In genomic region chr2:69635064-69635701, GRCm38 (mm10) we compare ENCODE assay signal across 8 mouse cellular contexts. TPM values are rescaled to one million over a fixed set of nuclear protein-coding genes. Genes with fewer than 3 reads are reported as not detected.
DNase-seq lines count a peak whose midpoint lies in the region; ATAC-seq and TF ChIP-seq lines count a peak whose summit lies in the region.

No protein-coding gene starts in this region.

- H3K4me2 ChIP-seq in forebrain, embryonic 13.5 days: peak overlapping the region; percentile 49
- H3K4me2 ChIP-seq in hindbrain, postnatal 0 days (ENCODE audit: low read depth, low read length): peak overlapping the region; percentile 53
- H3K4me2 ChIP-seq in limb, embryonic 13.5 days (replicated peaks): peak overlapping the region; percentile 52
- peak overlapping the region; percentile 42 for H3K4me2 ChIP-seq in midbrain, embryonic 13.5 days (replicated peaks)
- H3K4me2 ChIP-seq in stomach, embryonic 16.5 days (ENCODE audit: low read depth, low read length): peak overlapping the region; percentile 38

- H3K9me3 ChIP-seq in forebrain, embryonic 13.5 days (replicated peaks): no peaks in the 10 kb centered on the region
- H3K9me3 ChIP-seq in hindbrain, postnatal 0 days (ENCODE audit: low read length): no peaks in the 10 kb centered on the region
- no peaks in the 10 kb centered on the region for H3K9me3 ChIP-seq in limb, embryonic 13.5 days
- no peaks in the 10 kb centered on the region for H3K9me3 ChIP-seq in midbrain, embryonic 13.5 days
- H3K9me3 ChIP-seq in stomach, embryonic 16.5 days (replicated peaks; ENCODE audit: control insufficient read depth, low read length): no peaks in the 10 kb centered on the region

- H3K9ac ChIP-seq in forebrain, embryonic 13.5 days: no peak overlapping the region
- no peak overlapping the region for H3K9ac ChIP-seq in hindbrain, postnatal 0 days (replicated peaks; ENCODE audit: low read length)
- H3K9ac ChIP-seq in limb, embryonic 13.5 days: no peak overlapping the region
- H3K9ac ChIP-seq in midbrain, embryonic 13.5 days (replicated peaks): no peak overlapping the region
- H3K9ac ChIP-seq in stomach, embryonic 16.5 days (ENCODE audit: low read length): peak overlapping the region; percentile 53; the same call in 1 of the 2 replicates

- 4% methylated on average over 11 of the region's 11 CpGs for WGBS in thymus, adult 2 months
- 9% methylated on average over 11 of the region's 11 CpGs for whole genome bisulfite sequencing in forebrain, embryonic 13.5 days
- 7% methylated on average over 11 of the region's 11 CpGs for WGBS in hindbrain, postnatal 0 days
- WGBS in limb, embryonic 13.5 days: 12% methylated on average over 11 of the region's 11 CpGs
- 7% methylated on average over 11 of the region's 11 CpGs for WGBS in midbrain, embryonic 13.5 days
- WGBS in stomach, embryonic 16.5 days: 8% methylated on average over 11 of the region's 11 CpGs

- peak; percentile 46 for DNase-seq in thymus, adult 2 months
- DNase-seq in thymus, adult 18-20 months: no peak
- DNase-seq in c-Kit-positive CD71-positive TER-119-negative erythroid progenitor cells, embryonic 14.5 days (ENCODE audit: low read depth): peak; percentile 66
- DNase-seq in hindbrain, postnatal 0 days (ENCODE audit: low spot score): peak; percentile 83

- no peaks in the 10 kb centered on the region for H3K4me1 ChIP-seq in thymus, adult 2 months (replicated peaks; ENCODE audit: control insufficient read depth, insufficient read depth, low read length)
- H3K4me1 ChIP-seq in forebrain, embryonic 13.5 days: no peaks in the 10 kb centered on the region
- H3K4me1 ChIP-seq in hindbrain, postnatal 0 days (ENCODE audit: insufficient read depth, low read length): no peaks in the 10 kb centered on the region
- H3K4me1 ChIP-seq in limb, embryonic 13.5 days: peaks cover 2% of the 10 kb centered on the region; the same call in 1 of the 2 replicates
- no peaks in the 10 kb centered on the region for H3K4me1 ChIP-seq in midbrain, embryonic 13.5 days (replicated peaks)
- H3K4me1 ChIP-seq in stomach, embryonic 16.5 days (ENCODE audit: control insufficient read depth, insufficient read depth, low read length): no peaks in the 10 kb centered on the region

- no peak for TF ChIP-seq CTCF in thymus, adult 2 months (IDR thresholded peaks at IDR 0.05; ENCODE audit: borderline replicate concordance, control insufficient read depth, extremely low read depth, insufficient read depth, low read length, poor library complexity)
- TF ChIP-seq CTCF in hindbrain, postnatal 0 days (IDR thresholded peaks at IDR 0.05; ENCODE audit: low read depth): peak; percentile 83

- H3K27ac ChIP-seq in thymus, adult 2 months (ENCODE audit: control insufficient read depth, insufficient read depth, low read length): peak overlapping the region; percentile 38; the same call in 1 of the 2 replicates
- no peak overlapping the region for H3K27ac ChIP-seq in forebrain, embryonic 13.5 days
- no peak overlapping the region for H3K27ac ChIP-seq in hindbrain, postnatal 0 days
- H3K27ac ChIP-seq in limb, embryonic 13.5 days: no peak overlapping the region
- no peak overlapping the region for H3K27ac ChIP-seq in midbrain, embryonic 13.5 days
- no peak overlapping the region for H3K27ac ChIP-seq in stomach, embryonic 16.5 days (ENCODE audit: low read length)

- peak; percentile 72 for ATAC-seq in forebrain, embryonic 13.5 days
- ATAC-seq in hindbrain, postnatal 0 days: peak; percentile 51
- no peak for ATAC-seq in limb, embryonic 13.5 days (ENCODE audit: low FRiP score, low read depth)
- peak; percentile 57 for ATAC-seq in midbrain, embryonic 13.5 days
- no peak for ATAC-seq in stomach, embryonic 16.5 days (ENCODE audit: insufficient read depth, low FRiP score)

- TF ChIP-seq POLR2A in thymus, adult 2 months (IDR thresholded peaks at IDR 0.05; ENCODE audit: control insufficient read depth, extremely low read depth, insufficient read depth, low read length, poor library complexity): no peak

- no peak overlapping the region for H3K4me3 ChIP-seq in thymus, adult 2 months (ENCODE audit: control insufficient read depth, insufficient read depth, low read length)
- H3K4me3 ChIP-seq in forebrain, embryonic 13.5 days: peak overlapping the region; percentile 24
- H3K4me3 ChIP-seq in hindbrain, postnatal 0 days (ENCODE audit: low read length): peak overlapping the region; percentile 30
- H3K4me3 ChIP-seq in limb, embryonic 13.5 days: peak overlapping the region; percentile 38
- peak overlapping the region; percentile 26 for H3K4me3 ChIP-seq in midbrain, embryonic 13.5 days (replicated peaks)
- peak overlapping the region; percentile 47 for H3K4me3 ChIP-seq in stomach, embryonic 16.5 days (replicated peaks; ENCODE audit: low read length)

- no peaks in the 10 kb centered on the region for H3K27me3 ChIP-seq in thymus, adult 2 months (ENCODE audit: control insufficient read depth, insufficient read depth, low read length)
- H3K27me3 ChIP-seq in forebrain, embryonic 13.5 days: no peaks in the 10 kb centered on the region
- H3K27me3 ChIP-seq in hindbrain, postnatal 0 days (ENCODE audit: insufficient read depth, low read length): no peaks in the 10 kb centered on the region
- no peaks in the 10 kb centered on the region for H3K27me3 ChIP-seq in limb, embryonic 13.5 days
- peaks cover 5% of the 10 kb centered on the region; the same call in 1 of the 2 replicates for H3K27me3 ChIP-seq in midbrain, embryonic 13.5 days
- no peaks in the 10 kb centered on the region for H3K27me3 ChIP-seq in stomach, embryonic 16.5 days (ENCODE audit: control insufficient read depth, insufficient read depth, low read length)

- no peaks in the 10 kb centered on the region for H3K36me3 ChIP-seq in thymus, adult 2 months (ENCODE audit: control insufficient read depth, insufficient read depth, low read length)
- H3K36me3 ChIP-seq in forebrain, embryonic 13.5 days (ENCODE audit: poor library complexity, severe bottlenecking): no peaks in the 10 kb centered on the region
- H3K36me3 ChIP-seq in hindbrain, postnatal 0 days (ENCODE audit: insufficient read depth, low read length): no peaks in the 10 kb centered on the region
- no peaks in the 10 kb centered on the region for H3K36me3 ChIP-seq in limb, embryonic 13.5 days
- H3K36me3 ChIP-seq in midbrain, embryonic 13.5 days: no peaks in the 10 kb centered on the region
- no peaks in the 10 kb centered on the region for H3K36me3 ChIP-seq in stomach, embryonic 16.5 days (ENCODE audit: control insufficient read depth, insufficient read depth, low read length)

RNA-seq across cellular contexts. Expression of gene Bbs5, which starts 11.8 kb away (rescaled TPM):
- polyA plus RNA-seq in thymus, adult 2 months (2012; rRNA removed): 0.39 and 0.45 TPM in 2 replicates
- 16.6 and 20.0 TPM in 2 replicates for polyA plus RNA-seq in forebrain, embryonic 13.5 days (2015; fragmentation: Nextera tagmentation; extraction: Ambion mirVana)
- total RNA-seq in hindbrain, postnatal 0 days (2014; rRNA removed): 13.3 and 18.3 TPM in 2 replicates
- polyA plus RNA-seq in hindbrain, postnatal 0 days (2015; fragmentation: Nextera tagmentation; extraction: Ambion mirVana): 26.1 and 26.7 TPM in 2 replicates
- polyA plus RNA-seq in limb, embryonic 13.5 days (2015; fragmentation: Nextera tagmentation; extraction: Ambion mirVana): 20.5 and 21.6 TPM in 2 replicates
- polyA plus RNA-seq in midbrain, embryonic 13.5 days (2015; fragmentation: Nextera tagmentation; extraction: Ambion mirVana): 24.3 and 24.8 TPM in 2 replicates
- polyA plus RNA-seq in stomach, embryonic 16.5 days (2015; fragmentation: Nextera tagmentation; extraction: Ambion mirVana): 12.2 and 14.9 TPM in 2 replicates

RNA-seq across cellular contexts. Expression of gene Klhl41, which starts 34.7 kb away (rescaled TPM):
- polyA plus RNA-seq in thymus, adult 2 months (2012; rRNA removed): 0.43 TPM in 1 of 2 replicates, not detected in the other
- polyA plus RNA-seq in forebrain, embryonic 13.5 days (2015; fragmentation: Nextera tagmentation; extraction: Ambion mirVana): 0.15 TPM in 2 replicates
- 1.3 TPM in 1 of 2 replicates, not detected in the other for total RNA-seq in hindbrain, postnatal 0 days (2014; rRNA removed)
- 0.05 and 0.09 TPM in 2 replicates for polyA plus RNA-seq in hindbrain, postnatal 0 days (2015; fragmentation: Nextera tagmentation; extraction: Ambion mirVana)
- 17.6 and 22.0 TPM in 2 replicates for polyA plus RNA-seq in limb, embryonic 13.5 days (2015; fragmentation: Nextera tagmentation; extraction: Ambion mirVana)
- polyA plus RNA-seq in midbrain, embryonic 13.5 days (2015; fragmentation: Nextera tagmentation; extraction: Ambion mirVana): 0.13 and 0.18 TPM in 2 replicates
- polyA plus RNA-seq in stomach, embryonic 16.5 days (2015; fragmentation: Nextera tagmentation; extraction: Ambion mirVana): 0.40 and 7.0 TPM in 2 replicates

RNA-seq across cellular contexts. Expression of gene Lrp2, which starts 49.3 kb away (rescaled TPM):
- 0.11 and 0.50 TPM in 2 replicates for polyA plus RNA-seq in thymus, adult 2 months (2012; rRNA removed)
- polyA plus RNA-seq in forebrain, embryonic 13.5 days (2015; fragmentation: Nextera tagmentation; extraction: Ambion mirVana): 0.75 and 1.1 TPM in 2 replicates
- 3.9 and 5.4 TPM in 2 replicates for total RNA-seq in hindbrain, postnatal 0 days (2014; rRNA removed)
- polyA plus RNA-seq in hindbrain, postnatal 0 days (2015; fragmentation: Nextera tagmentation; extraction: Ambion mirVana): 0.46 and 0.48 TPM in 2 replicates
- 0.04 TPM in 1 of 2 replicates, not detected in the other for polyA plus RNA-seq in limb, embryonic 13.5 days (2015; fragmentation: Nextera tagmentation; extraction: Ambion mirVana)
- 2.2 and 3.7 TPM in 2 replicates for polyA plus RNA-seq in midbrain, embryonic 13.5 days (2015; fragmentation: Nextera tagmentation; extraction: Ambion mirVana)
- 0.61 and 0.63 TPM in 2 replicates for polyA plus RNA-seq in stomach, embryonic 16.5 days (2015; fragmentation: Nextera tagmentation; extraction: Ambion mirVana)

Comparison
In these comparisons a context has a peak if more than half of its experiments do, and no peak if none do; other contexts are left out.
1. DNase-seq: peak in thymus, adult 2 months (single experiment), c-Kit-positive CD71-positive TER-119-negative erythroid progenitor cells, embryonic 14.5 days (single experiment) and hindbrain, postnatal 0 days (single experiment); none in thymus, adult 18-20 months (0 of 2).
2. ATAC-seq: peak in forebrain, embryonic 13.5 days (single experiment), hindbrain, postnatal 0 days (single experiment) and midbrain, embryonic 13.5 days (single experiment); none in limb, embryonic 13.5 days (single experiment) and stomach, embryonic 16.5 days (single experiment).
3. Peak in every context shown above with its lines, with median percentiles within 50 percentile points of each other: H3K4me2 ChIP-seq.